Mouse (Mus musculus): ENCODE data around the gene Acmsd.

DNA sequence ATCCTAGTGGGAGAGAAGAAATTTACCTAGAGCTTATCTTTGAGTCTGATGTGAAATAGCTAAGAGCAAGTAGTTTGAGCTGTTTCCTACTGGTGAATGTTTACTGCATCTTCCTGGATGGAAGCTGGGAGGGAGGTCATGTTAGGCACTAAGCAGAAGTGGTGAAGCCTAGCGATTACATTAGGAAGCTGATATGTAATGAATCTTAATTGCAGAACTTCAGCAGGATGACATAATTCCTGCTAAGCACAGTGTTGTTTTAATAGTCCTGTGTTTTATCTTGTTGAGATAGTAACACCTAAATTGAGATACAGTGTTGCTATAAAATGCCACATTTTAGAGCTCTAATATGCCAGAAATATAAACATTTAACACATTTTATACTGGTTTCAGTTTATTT is 56.7 kb downstream of the Acmsd start:
- TF ChIP-seq CTCF (IDR thresholded peaks at IDR 0.05; ENCODE audit: insufficient read depth, low read depth, low read length) (no peak), POLR2A (IDR thresholded peaks at IDR 0.05; ENCODE audit: insufficient read depth, low read depth, low read length) (no peak)
